Mouse (Mus musculus) intestine, embryonic 16.5 days (tissue): Measurements from ENCODE around the gene Ifitm6. TPM values are rescaled to one million over a fixed set of nuclear protein-coding genes. Genes with fewer than 3 reads are reported as not detected.
"Not testable (repeated sequence)": the region's sequence is repeated elsewhere in the genome, so short reads cannot be mapped to it uniquely, and the experiment has no call there.

ENCODE experiments used
- ATAC-seq: fragments of 200-750 bp; cut with Nextera tagmentation; 2 replicates; pipeline ENCODE4 v1.8.0; 2017; ENCODE audit warnings: moderate TSS enrichment, moderate library complexity
- H3K27ac ChIP-seq: fragments of 300-500 bp; sonication (generic); 2 replicates; pipeline ENCODE4 v1.5.1; 2014; ENCODE audit warnings: mild to moderate bottlenecking, low read length
- H3K27me3 ChIP-seq: fragments of 300-500 bp; sonication (generic); replicated peaks from 2 replicates; pipeline ENCODE4 v1.6.1; 2014; ENCODE audit warnings: low read length, control low read depth, mixed read lengths; ENCODE audit not compliant: control insufficient read depth, insufficient read depth
- H3K36me3 ChIP-seq: fragments of 300-500 bp; sonication (generic); 2 replicates; pipeline ENCODE4 v1.6.1; 2014; ENCODE audit warnings: low read length, control low read depth; ENCODE audit not compliant: control insufficient read depth, insufficient read depth
- H3K4me1 ChIP-seq: fragments of 300-500 bp; sonication (generic); 2 replicates; pipeline ENCODE4 v1.6.1; 2014; ENCODE audit warnings: low read length, control low read depth, mixed read lengths; ENCODE audit not compliant: control insufficient read depth, insufficient read depth
- H3K4me2 ChIP-seq: fragments of 300-500 bp; sonication (generic); 2 replicates; pipeline ENCODE4 v1.6.1; 2014; ENCODE audit warnings: low read depth, low read length, control low read depth
- H3K4me3 ChIP-seq: fragments of 300-500 bp; sonication (generic); 2 replicates; pipeline ENCODE4 v1.5.1; 2014; ENCODE audit warnings: mild to moderate bottlenecking, low read length
- H3K9ac ChIP-seq: fragments of 300-500 bp; sonication (generic); 2 replicates; pipeline ENCODE4 v1.6.1; 2014; ENCODE audit warnings: low read depth, low read length
- H3K9me3 ChIP-seq: fragments of 300-500 bp; sonication (generic); 2 replicates; pipeline ENCODE4 v1.6.1; 2016; ENCODE audit warnings: low read length, control low read depth; ENCODE audit not compliant: control insufficient read depth
- WGBS: fragments of 180-500 bp; shearing (Covaris S2); extraction: QIAGEN DNeasy Blood & Tissue Kit; methylation state at CpG from one replicate; pipeline ENCODE4 v1.1.7; 2014; 5-methylcytosine and 5-hydroxymethylcytosine counted together
- polyA plus RNA-seq: library from polyadenylated mRNA; unstranded; fragments of >200 nt; fragmentation: Nextera tagmentation; extraction: Ambion mirVana; gene quantifications from 2 replicates; pipeline ENCODE4 v1.2.1, GENCODE M21; 2015

Gene Ifitm6
- polyA plus RNA-seq, result 1.9 and 2.0 TPM in 2 replicates

GRCm38 (mm10) chr7:141017824-141018223 is at the start of gene Ifitm6:
Gene Ifitm6 (minus strand): TSS chr7:141017924.
- 75% methylated on average over 1 of the region's 1 CpGs for WGBS
- H3K36me3 ChIP-seq, H3K9me3 ChIP-seq, H3K9ac ChIP-seq, H3K27ac ChIP-seq, H3K4me3 ChIP-seq, H3K27me3 ChIP-seq, ATAC-seq, H3K4me1 ChIP-seq, H3K4me2 ChIP-seq: not testable (repeated sequence)

GRCm38 (mm10) chr7:141064576-141064975 is 46.9 kb upstream of the Ifitm6 start:
- 71% methylated on average over 7 of the region's 7 CpGs for WGBS
- peak overlapping the region; percentile 15 for H3K27ac ChIP-seq
- H3K27me3 ChIP-seq, result no peaks in the 10 kb centered on the region
- H3K4me3 ChIP-seq, result no peak overlapping the region
- H3K36me3 ChIP-seq, result no peaks in the 10 kb centered on the region
- ATAC-seq, result no peak
- H3K9ac ChIP-seq, result 0 out of 2 replicates have a peak overlapping the region, but pooled peaks have one; percentile 4
- H3K4me1 ChIP-seq, result peaks cover 26% of the 10 kb centered on the region
- no peak overlapping the region for H3K4me2 ChIP-seq
- H3K9me3 ChIP-seq, result no peaks in the 10 kb centered on the region

GRCm38 (mm10) chr7:141064175-141064574 is 46.5 kb upstream of the Ifitm6 start:
- Histone ChIP-seq H3K9ac (0 out of 2 replicates have a peak overlapping the region, but pooled peaks have one; percentile 30), H3K4me3 (no peak overlapping the region), H3K4me1 (peaks cover 26% of the 10 kb centered on the region), H3K9me3 (no peaks in the 10 kb centered on the region), H3K4me2 (no peak overlapping the region), H3K27me3 (no peaks in the 10 kb centered on the region), H3K27ac (peak overlapping the region; percentile 15), H3K36me3 (no peaks in the 10 kb centered on the region)
- WGBS, result 56% methylated on average over 7 of the region's 7 CpGs
- peak; percentile 82 for ATAC-seq

DNA sequence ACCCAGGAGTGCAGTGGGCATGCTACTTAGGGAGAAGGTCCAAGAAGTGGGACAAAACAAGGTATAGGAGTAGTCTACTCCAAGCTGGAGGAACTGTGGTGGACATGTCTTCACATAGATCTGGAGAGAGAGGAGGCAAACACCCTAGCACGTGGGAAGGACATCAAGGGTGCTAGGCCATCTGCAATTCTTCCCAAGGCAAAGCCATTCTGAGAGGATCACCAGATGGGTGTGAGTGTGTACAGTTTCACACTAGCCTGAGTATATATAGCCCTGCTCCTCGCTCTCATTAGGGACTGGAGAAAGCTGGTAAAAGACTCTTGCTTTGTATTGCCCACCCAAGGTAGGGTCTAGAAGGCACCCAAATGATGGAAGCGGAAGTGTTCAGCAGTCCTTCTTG is 45.6 kb upstream of the Ifitm6 start:
- Histone ChIP-seq H3K36me3 (no peaks in the 10 kb centered on the region), H3K9ac (0 out of 2 replicates have a peak overlapping the region, but pooled peaks have one; percentile 30), H3K4me3 (no peak overlapping the region), H3K4me1 (peaks cover 26% of the 10 kb centered on the region), H3K27ac (no peak overlapping the region), H3K27me3 (no peaks in the 10 kb centered on the region), H3K9me3 (no peaks in the 10 kb centered on the region), H3K4me2 (no peak overlapping the region)
- 86% methylated on average over 3 of the region's 3 CpGs for WGBS
- no peak for ATAC-seq

GRCm38 (mm10) chr7:141062525-141062924 is 44.8 kb upstream of the Ifitm6 start:
- Histone ChIP-seq H3K36me3 (no peaks in the 10 kb centered on the region), H3K27ac (no peak overlapping the region), H3K4me1 (peaks cover 26% of the 10 kb centered on the region), H3K27me3 (no peaks in the 10 kb centered on the region), H3K4me2 (no peak overlapping the region), H3K9me3 (no peaks in the 10 kb centered on the region), H3K9ac (no peak overlapping the region), H3K4me3 (no peak overlapping the region)
- ATAC-seq, result no peak
- 72% methylated on average over 7 of the region's 7 CpGs for WGBS

DNA sequence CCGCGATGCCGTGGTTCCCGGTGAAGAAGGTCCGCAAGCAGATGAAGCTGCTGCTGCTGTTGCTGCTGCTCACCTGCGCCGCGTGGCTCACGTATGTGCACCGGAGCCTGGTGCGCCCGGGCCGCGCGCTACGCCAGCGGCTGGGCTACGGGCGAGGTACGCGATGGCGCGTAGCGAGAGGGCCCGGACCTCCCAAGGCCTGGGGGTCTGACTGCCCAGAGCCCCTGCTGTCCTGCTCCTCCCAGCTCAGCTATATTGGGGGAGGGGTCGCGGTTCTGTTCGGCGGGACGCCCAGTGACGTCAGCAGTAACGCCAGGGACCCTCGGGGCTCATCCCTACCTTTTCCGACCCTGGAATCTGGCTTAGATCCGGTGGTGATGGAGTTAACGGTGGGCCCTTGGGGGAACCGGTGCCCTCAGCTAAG is 43.6 kb upstream of the Ifitm6 start:
- H3K27ac ChIP-seq, result no peak overlapping the region

GRCm38 (mm10) chr7:141060426-141061242 is 42.9 kb upstream of the Ifitm6 start, which contains the start of gene B4galnt4:
Gene B4galnt4 (plus strand): TSS chr7:141061104.
- Histone ChIP-seq H3K9ac (peak within 1 kb of the TSS; percentile 78), H3K4me2 (peak within 1 kb of the TSS; percentile 98), H3K36me3 (no peaks in the 10 kb centered on the region), H3K9me3 (no peaks in the 10 kb centered on the region), H3K27ac (no peak within 1 kb of the TSS), H3K4me1 (peaks cover 26% of the 10 kb centered on the region), H3K27me3 (no peaks in the 10 kb centered on the region), H3K4me3 (peak within 1 kb of the TSS; percentile 74)
- WGBS, result under 1% methylated on average over 69 of the region's 72 CpGs
- ATAC-seq, result peak; percentile 87

More for the DNA sequence above, 43.6 kb upstream of the Ifitm6 start:
- Histone ChIP-seq H3K4me3 (peak overlapping the region; percentile 74), H3K36me3 (no peaks in the 10 kb centered on the region), H3K27me3 (no peaks in the 10 kb centered on the region), H3K9me3 (no peaks in the 10 kb centered on the region), H3K4me1 (peaks cover 26% of the 10 kb centered on the region), H3K9ac (peak overlapping the region; percentile 78), H3K4me2 (peak overlapping the region; percentile 98)
- peak; percentile 36 for ATAC-seq
- WGBS, result under 1% methylated on average over 37 of the region's 37 CpGs

DNA sequence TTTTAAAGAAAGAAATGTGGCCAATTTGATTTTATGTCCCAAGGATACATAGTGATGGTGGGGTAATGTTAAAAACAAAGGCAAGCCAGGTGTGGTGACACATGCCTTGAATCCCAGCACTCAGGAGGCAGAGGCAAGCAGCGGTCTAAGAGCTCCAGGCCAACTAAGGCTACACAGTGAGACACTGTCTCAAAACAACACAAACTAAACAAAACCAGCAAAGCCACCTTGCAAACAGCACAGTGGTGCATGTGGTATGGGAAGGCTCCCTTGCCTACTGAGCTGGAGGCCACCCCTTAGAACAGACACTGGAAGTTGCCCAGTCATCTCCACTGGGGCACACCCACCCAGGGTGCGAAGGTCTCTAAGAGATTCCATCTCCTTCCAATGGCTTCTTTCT is 42.2 kb upstream of the Ifitm6 start:
- Histone ChIP-seq H3K4me2 (peak overlapping the region; percentile 98), H3K9me3 (no peaks in the 10 kb centered on the region), H3K36me3 (no peaks in the 10 kb centered on the region), H3K27me3 (no peaks in the 10 kb centered on the region), H3K4me1 (peaks cover 26% of the 10 kb centered on the region), H3K27ac (no peak overlapping the region), H3K4me3 (peak overlapping the region; percentile 74), H3K9ac (peak overlapping the region; percentile 78; the same call in 1 of the 2 replicates)
- WGBS, result 70% methylated on average over 2 of the region's 2 CpGs
- no peak for ATAC-seq

DNA sequence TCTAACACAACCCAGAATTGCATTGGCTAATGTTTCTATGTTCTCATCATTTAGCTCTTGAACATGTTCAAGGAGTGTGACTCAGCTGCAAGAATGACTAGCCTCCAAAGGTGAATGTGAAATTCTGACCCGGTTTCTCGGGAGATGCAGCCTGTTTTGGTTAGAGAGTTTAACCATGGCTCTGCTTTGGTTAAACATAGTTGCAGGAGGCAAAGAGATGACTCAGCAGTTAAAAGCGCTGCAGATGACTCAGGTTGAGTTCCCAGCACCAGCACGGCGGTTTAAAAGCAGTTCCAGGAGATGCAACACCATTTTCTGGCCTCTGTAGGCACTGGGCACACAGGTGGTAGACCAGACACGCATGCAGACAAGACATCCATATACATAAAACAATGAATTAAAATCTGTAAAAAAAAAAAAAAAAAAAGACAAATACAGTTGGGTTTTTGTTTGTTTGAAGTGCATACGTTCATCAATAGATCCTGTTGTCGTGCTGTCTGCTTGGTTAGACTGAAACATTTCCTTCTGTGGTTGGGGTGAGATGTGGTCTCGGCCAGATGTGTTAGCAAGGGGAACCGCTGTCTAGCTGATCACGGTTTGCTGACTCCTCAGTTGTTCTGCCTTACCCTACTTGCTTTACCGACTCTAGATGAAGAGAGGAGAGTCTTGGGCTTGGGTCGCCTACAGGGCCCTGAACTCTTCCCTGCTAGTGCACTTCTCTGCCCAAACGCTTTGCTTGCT is 41.0 kb upstream of the Ifitm6 start:
- 90% methylated on average over 14 of the region's 14 CpGs for WGBS
- Histone ChIP-seq H3K4me2 (no peak overlapping the region), H3K36me3 (no peaks in the 10 kb centered on the region), H3K27me3 (no peaks in the 10 kb centered on the region), H3K4me1 (peaks cover 20% of the 10 kb centered on the region), H3K9ac (no peak overlapping the region), H3K9me3 (no peaks in the 10 kb centered on the region), H3K4me3 (no peak overlapping the region), H3K27ac (no peak overlapping the region)
- ATAC-seq, result no peak
